Mouse (Mus musculus): ENCODE results near the gene Gpr33. TPM values are rescaled to one million over a fixed set of nuclear protein-coding genes. Genes with fewer than 3 reads are reported as not detected.
A peak's percentile ranks its signal among the peaks of the same experiment; 100 is the strongest.

Gpr33 gene
- polyA plus RNA-seq (2016; fragmentation: Nextera tagmentation; extraction: Ambion mirVana), result not detected in 2 replicates

GRCm38 (mm10) chr12:52027963-52028362 is at the start of gene Gpr33:
Gpr33 (minus strand) TSS chr12:52028063.
- no peak within 1 kb of the TSS for H3K4me3 ChIP-seq
- H3K27ac ChIP-seq, result no peak within 1 kb of the TSS
- no peaks in the 10 kb centered on the region for H3K36me3 ChIP-seq
- H3K9me3 ChIP-seq, result no peaks in the 10 kb centered on the region
- H3K27me3 ChIP-seq (replicated peaks), result no peaks in the 10 kb centered on the region
- H3K4me1 ChIP-seq, result no peaks in the 10 kb centered on the region
- 90% methylated on average over 3 of the region's 3 CpGs for WGBS
- no peak within 1 kb of the TSS for H3K4me2 ChIP-seq (replicated peaks)
- H3K9ac ChIP-seq, result no peak within 1 kb of the TSS
- no peak for ATAC-seq (ENCODE audit: low FRiP score, low read depth)

GRCm38 (mm10) chr12:52049324-52049723 is 21.5 kb upstream of the Gpr33 start:
- H3K27ac ChIP-seq, result no peak overlapping the region
- ATAC-seq (ENCODE audit: low FRiP score, low read depth), result no peak
- WGBS, result 56% methylated on average over 2 of the region's 2 CpGs
- no peak overlapping the region for H3K9ac ChIP-seq
- H3K4me3 ChIP-seq, result no peak overlapping the region
- no peaks in the 10 kb centered on the region for H3K27me3 ChIP-seq (replicated peaks)
- H3K9me3 ChIP-seq, result no peaks in the 10 kb centered on the region
- no peaks in the 10 kb centered on the region for H3K4me1 ChIP-seq
- H3K36me3 ChIP-seq, result no peaks in the 10 kb centered on the region
- H3K4me2 ChIP-seq (replicated peaks), result no peak overlapping the region

DNA sequence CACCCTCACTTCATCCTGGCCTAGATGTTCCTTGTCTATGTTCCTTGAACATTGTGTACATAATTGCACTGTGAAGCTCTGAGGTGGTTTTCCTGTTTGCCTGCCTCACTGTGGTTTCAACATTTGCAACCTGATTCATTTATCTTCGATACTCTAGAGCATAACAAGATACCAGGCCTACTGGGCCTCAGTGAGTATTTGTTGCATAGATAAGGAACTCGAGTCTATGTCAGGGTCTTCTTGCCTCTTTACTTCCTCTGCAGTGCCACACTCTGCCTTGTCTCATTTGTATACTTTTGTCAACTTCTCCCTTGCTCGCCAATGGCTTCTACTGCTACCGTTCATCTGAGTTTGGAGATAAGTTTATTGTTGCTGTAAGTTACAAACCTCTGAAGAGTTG is 18.5 kb upstream of the Gpr33 start:
- no peaks in the 10 kb centered on the region for H3K36me3 ChIP-seq
- no peak overlapping the region for H3K9ac ChIP-seq
- H3K4me1 ChIP-seq, result no peaks in the 10 kb centered on the region
- ATAC-seq (ENCODE audit: low FRiP score, low read depth), result no peak
- 90% methylated on average over 4 of the region's 4 CpGs for WGBS
- H3K27ac ChIP-seq, result no peak overlapping the region
- no peaks in the 10 kb centered on the region for H3K9me3 ChIP-seq
- H3K27me3 ChIP-seq (replicated peaks), result no peaks in the 10 kb centered on the region
- H3K4me2 ChIP-seq (replicated peaks), result no peak overlapping the region
- H3K4me3 ChIP-seq, result no peak overlapping the region

- Histone ChIP-seq H3K27me3 (replicated peaks) (no peaks in the 10 kb centered on the region), H3K4me2 (replicated peaks) (no peak overlapping the region), H3K9ac (no peak overlapping the region), H3K4me3 (no peak overlapping the region), H3K9me3 (no peaks in the 10 kb centered on the region), H3K27ac (no peak overlapping the region), H3K36me3 (no peaks in the 10 kb centered on the region), H3K4me1 (no peaks in the 10 kb centered on the region)
- ATAC-seq (ENCODE audit: low FRiP score, low read depth), result no peak
- 82% methylated on average over 10 of the region's 10 CpGs for WGBS
Observed at GRCm38 (mm10) chr12:52042818-52043336, 15.0 kb upstream of the Gpr33 start.

DNA sequence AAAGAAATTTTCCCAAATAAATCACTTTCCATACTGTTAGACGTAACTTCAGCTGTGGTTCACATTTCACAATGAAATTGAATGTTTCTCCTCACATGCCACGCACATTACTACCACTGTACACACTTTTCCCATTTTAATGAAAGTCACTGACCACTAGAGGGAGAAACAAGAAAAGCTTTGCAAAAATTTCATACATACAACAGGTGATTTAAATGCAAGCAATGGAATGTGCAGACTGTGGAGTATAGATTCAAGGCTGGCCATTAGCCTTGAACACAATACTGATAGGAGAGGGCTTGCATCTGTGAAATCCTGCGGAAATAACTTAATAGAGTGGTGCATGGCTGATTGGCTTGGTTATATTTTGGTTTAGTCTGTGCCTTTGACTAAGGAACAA is 10.5 kb upstream of the Gpr33 start:
- no peak overlapping the region for H3K4me2 ChIP-seq (replicated peaks)
- H3K4me3 ChIP-seq, result no peak overlapping the region
- no peak for ATAC-seq (ENCODE audit: low FRiP score, low read depth)
- no peaks in the 10 kb centered on the region for H3K36me3 ChIP-seq
- no peaks in the 10 kb centered on the region for H3K9me3 ChIP-seq
- no peaks in the 10 kb centered on the region for H3K27me3 ChIP-seq (replicated peaks)
- H3K27ac ChIP-seq, result no peak overlapping the region
- no peak overlapping the region for H3K9ac ChIP-seq
- WGBS, result 82% methylated on average over 3 of the region's 3 CpGs
- H3K4me1 ChIP-seq, result no peaks in the 10 kb centered on the region

DNA sequence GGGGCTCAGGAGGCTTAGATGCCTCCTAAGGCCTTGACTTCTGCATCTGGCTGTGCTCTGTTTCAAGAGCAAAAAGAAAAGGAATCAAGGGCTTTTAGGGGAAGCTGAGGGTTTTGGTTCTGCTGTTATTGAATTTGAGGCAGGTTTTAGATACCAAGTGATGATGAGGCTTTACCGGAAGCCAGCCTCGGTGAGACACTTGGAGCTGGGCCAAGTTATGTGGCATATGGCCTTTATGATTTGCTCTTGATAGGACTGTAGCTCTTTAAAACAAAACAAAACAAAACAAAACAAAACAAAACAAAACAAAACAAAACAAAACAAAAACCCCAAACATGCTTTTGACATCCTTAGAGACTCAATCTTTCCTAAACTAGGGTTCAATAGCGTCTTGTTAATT is 7.1 kb upstream of the Gpr33 start:
- Histone ChIP-seq H3K27me3 (replicated peaks) (no peaks in the 10 kb centered on the region), H3K36me3 (no peaks in the 10 kb centered on the region), H3K4me3 (no peak overlapping the region), H3K27ac (no peak overlapping the region), H3K9me3 (no peaks in the 10 kb centered on the region), H3K4me2 (replicated peaks) (no peak overlapping the region), H3K9ac (no peak overlapping the region), H3K4me1 (no peaks in the 10 kb centered on the region)
- 91% methylated on average over 3 of the region's 3 CpGs for WGBS
- ATAC-seq (ENCODE audit: low FRiP score, low read depth), result no peak

- no peak overlapping the region for H3K4me3 ChIP-seq
- ATAC-seq (ENCODE audit: low FRiP score, low read depth), result no peak
- 92% methylated on average over 6 of the region's 6 CpGs for WGBS
- H3K9me3 ChIP-seq, result no peaks in the 10 kb centered on the region
- no peak overlapping the region for H3K9ac ChIP-seq
- H3K4me2 ChIP-seq (replicated peaks), result no peak overlapping the region
- H3K27me3 ChIP-seq (replicated peaks), result no peaks in the 10 kb centered on the region
- no peak overlapping the region for H3K27ac ChIP-seq
- H3K36me3 ChIP-seq, result no peaks in the 10 kb centered on the region
- H3K4me1 ChIP-seq, result no peaks in the 10 kb centered on the region
Observed at GRCm38 (mm10) chr12:52032276-52032675, 4.4 kb upstream of the Gpr33 start.

DNA sequence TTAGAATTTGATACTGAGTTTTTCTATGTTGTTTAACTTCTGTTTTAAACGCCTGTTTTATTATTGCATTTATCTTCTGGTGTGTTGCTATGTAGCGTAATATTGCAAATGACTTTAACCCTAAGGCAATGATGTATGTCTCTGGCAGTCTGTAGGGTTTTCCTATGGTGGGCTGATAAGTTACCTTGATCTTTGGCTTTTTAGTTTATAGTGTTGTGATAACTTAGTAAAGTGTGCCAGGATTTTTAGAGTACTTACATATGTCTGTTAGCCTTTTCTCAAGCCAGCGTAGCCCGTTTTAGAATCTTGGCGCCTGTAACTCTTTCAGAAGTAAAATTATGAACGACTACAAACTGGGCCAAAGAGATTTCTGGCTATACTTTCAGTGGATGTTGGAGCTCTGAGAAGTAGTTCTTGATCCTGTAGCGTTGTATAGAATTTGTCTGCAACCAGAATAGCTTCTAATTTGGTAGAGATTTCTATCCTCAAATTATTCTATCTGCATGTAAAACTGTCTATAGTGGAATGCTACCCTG is 13.3 kb downstream of the Gpr33 start:
- Histone ChIP-seq H3K9me3 (no peaks in the 10 kb centered on the region), H3K4me2 (replicated peaks) (no peak overlapping the region), H3K36me3 (no peaks in the 10 kb centered on the region), H3K27me3 (replicated peaks) (no peaks in the 10 kb centered on the region), H3K9ac (no peak overlapping the region), H3K27ac (no peak overlapping the region), H3K4me1 (no peaks in the 10 kb centered on the region), H3K4me3 (no peak overlapping the region)
- no peak for ATAC-seq (ENCODE audit: low FRiP score, low read depth)
- WGBS, result 93% methylated on average over 7 of the region's 7 CpGs

DNA sequence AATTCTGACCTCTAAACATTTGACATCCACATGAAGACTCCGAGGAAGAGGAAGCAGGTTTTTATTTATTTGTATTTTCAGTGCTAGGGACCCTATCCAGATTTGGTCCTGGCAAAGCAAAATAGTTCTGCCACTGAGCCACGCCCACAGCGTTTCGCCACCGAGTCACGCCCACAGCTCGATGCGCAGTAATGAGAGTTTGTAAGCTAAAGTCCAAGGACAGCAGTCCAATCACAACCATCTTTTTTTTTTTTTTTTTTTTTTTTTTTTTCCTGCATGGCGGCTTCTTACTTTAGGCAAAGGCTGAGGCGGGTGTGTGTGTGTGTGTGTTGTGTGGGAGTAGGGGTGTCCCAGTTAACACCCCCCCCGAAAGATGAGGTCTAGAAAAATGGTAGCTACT is 13.8 kb downstream of the Gpr33 start:
- Histone ChIP-seq H3K9ac (no peak overlapping the region), H3K9me3 (no peaks in the 10 kb centered on the region), H3K4me2 (replicated peaks) (no peak overlapping the region), H3K4me3 (no peak overlapping the region), H3K36me3 (no peaks in the 10 kb centered on the region), H3K4me1 (no peaks in the 10 kb centered on the region), H3K27ac (no peak overlapping the region), H3K27me3 (replicated peaks) (no peaks in the 10 kb centered on the region)
- WGBS, result 92% methylated on average over 11 of the region's 11 CpGs
- no peak for ATAC-seq (ENCODE audit: low FRiP score, low read depth)

DNA sequence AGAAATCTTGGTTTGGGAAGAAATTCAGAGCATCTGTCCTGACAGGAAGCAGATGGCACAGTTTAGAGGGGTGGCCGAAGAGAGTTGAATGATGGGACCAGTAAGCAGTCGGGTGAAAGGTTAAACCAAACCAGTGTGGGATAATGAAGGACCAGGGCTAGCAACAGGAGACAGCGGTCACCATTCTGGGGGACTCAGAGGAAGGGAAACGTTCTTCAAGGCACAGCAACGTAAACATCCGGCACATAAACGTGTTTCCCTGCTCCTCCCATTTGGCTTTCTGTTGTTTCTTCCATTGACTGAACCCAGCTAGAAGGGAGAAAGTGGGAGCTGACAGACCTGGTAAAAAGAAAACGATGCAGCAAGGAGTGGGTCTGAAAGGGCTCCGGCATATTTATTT is 14.6 kb downstream of the Gpr33 start:
- Histone ChIP-seq H3K27me3 (replicated peaks) (no peaks in the 10 kb centered on the region), H3K4me1 (no peaks in the 10 kb centered on the region), H3K27ac (no peak overlapping the region), H3K4me3 (no peak overlapping the region), H3K9ac (no peak overlapping the region), H3K36me3 (no peaks in the 10 kb centered on the region), H3K9me3 (no peaks in the 10 kb centered on the region), H3K4me2 (replicated peaks) (no peak overlapping the region)
- no peak for ATAC-seq (ENCODE audit: low FRiP score, low read depth)
- WGBS, result 53% methylated on average over 9 of the region's 9 CpGs

DNA sequence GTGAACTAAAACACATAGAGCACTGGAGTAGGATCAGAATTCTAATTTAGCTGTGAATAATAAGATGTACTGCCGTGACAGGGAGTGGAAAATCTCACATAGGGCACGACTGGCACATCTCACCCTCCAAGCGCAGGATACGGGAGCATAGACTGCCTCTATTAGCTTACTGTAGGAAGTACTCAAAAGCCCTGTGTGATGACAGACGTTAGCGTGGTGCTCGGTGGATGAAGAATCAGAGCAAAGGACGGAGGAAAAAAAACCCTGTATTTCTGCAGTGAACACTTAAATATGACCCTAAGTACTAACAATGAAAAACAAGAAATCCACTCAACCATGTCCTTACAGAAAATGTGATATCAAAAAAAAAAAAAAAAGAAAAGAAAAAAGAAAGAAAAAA is 15.7 kb downstream of the Gpr33 start:
- no peak for ATAC-seq (ENCODE audit: low FRiP score, low read depth)
- WGBS, result 87% methylated on average over 8 of the region's 8 CpGs
- H3K4me1 ChIP-seq, result no peaks in the 10 kb centered on the region
- H3K9ac ChIP-seq, result no peak overlapping the region
- no peak overlapping the region for H3K4me3 ChIP-seq
- H3K4me2 ChIP-seq (replicated peaks), result no peak overlapping the region
- H3K36me3 ChIP-seq, result no peaks in the 10 kb centered on the region
- H3K27ac ChIP-seq, result no peak overlapping the region
- no peaks in the 10 kb centered on the region for H3K27me3 ChIP-seq (replicated peaks)
- H3K9me3 ChIP-seq, result no peaks in the 10 kb centered on the region

GRCm38 (mm10) chr12:52010630-52010961 is 17.3 kb downstream of the Gpr33 start:
- WGBS, result 69% methylated on average over 2 of the region's 2 CpGs
- no peak overlapping the region for H3K4me3 ChIP-seq
- H3K4me1 ChIP-seq, result no peaks in the 10 kb centered on the region

DNA sequence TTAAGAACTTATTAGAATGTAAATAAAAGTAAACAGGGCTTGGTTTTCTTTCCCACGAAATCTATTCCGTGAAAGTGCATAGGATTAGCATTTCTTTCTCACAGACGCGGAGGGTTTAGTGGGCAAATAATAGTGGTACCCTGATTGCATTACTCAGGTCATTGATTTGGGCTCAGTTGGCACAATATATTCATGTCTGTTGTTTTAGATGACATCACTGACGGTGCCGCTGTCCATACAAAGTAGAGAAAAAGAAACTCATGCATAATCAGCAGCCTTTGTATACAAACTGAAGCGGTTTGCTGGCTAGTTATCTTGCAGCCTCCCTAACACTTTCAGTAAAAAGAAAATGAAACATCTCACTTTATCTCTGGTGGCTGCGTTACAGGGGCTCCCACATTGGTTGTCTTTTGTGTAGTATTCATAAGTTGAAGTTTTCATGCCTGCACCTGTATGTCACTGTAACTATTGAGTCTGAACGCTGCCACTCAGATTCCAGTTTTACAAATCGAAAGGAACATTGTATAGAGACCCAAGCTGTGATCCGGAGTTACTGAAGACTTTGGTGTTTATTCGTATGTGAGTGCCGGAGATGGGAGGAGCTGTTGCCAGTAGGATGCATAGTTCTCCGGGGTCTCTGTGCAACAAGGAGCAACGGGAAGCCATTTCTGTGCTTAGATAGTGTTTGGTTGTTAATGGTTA is 17.8 kb downstream of the Gpr33 start:
- no peaks in the 10 kb centered on the region for H3K36me3 ChIP-seq
- H3K4me2 ChIP-seq (replicated peaks), result peak overlapping the region; percentile 50
- H3K27ac ChIP-seq, result peak overlapping the region; percentile 15; the same call in 1 of the 2 replicates
- ATAC-seq (ENCODE audit: low FRiP score, low read depth), result peak; percentile 33; the same call in 1 of the 2 replicates
- H3K27me3 ChIP-seq (replicated peaks), result no peaks in the 10 kb centered on the region
- H3K4me1 ChIP-seq, result no peaks in the 10 kb centered on the region
- H3K9me3 ChIP-seq, result no peaks in the 10 kb centered on the region
- H3K4me3 ChIP-seq, result peak overlapping the region; percentile 20; the same call in 1 of the 2 replicates
- 44% methylated on average over 15 of the region's 15 CpGs for WGBS
- H3K9ac ChIP-seq, result 0 out of 2 replicates have a peak overlapping the region, but pooled peaks have one; percentile 8

More at GRCm38 (mm10) chr12:52010630-52010961, 17.3 kb downstream of the Gpr33 start:
- no peaks in the 10 kb centered on the region for H3K27me3 ChIP-seq (replicated peaks)
- H3K4me2 ChIP-seq (replicated peaks), result peak overlapping the region; percentile 50
- no peaks in the 10 kb centered on the region for H3K9me3 ChIP-seq
- no peak overlapping the region for H3K27ac ChIP-seq
- ATAC-seq (ENCODE audit: low FRiP score, low read depth), result no peak
- H3K36me3 ChIP-seq, result no peaks in the 10 kb centered on the region
- H3K9ac ChIP-seq, result no peak overlapping the region

Measured in neural tube, embryonic 12.5 days (tissue).